Mouse (Mus musculus) liver, adult 2 months (tissue): ENCODE results near the gene Cd44. TPM values are rescaled to one million over a fixed set of nuclear protein-coding genes. Genes with fewer than 3 reads are reported as not detected.

ENCODE experiments used
- DNase-seq: peaks from one replicate; pipeline ENCODE4 v3.0.0-alpha.2; 2011; ENCODE audit warnings: low read depth, low spot score; ENCODE audit errors: extremely low read depth
- H3K27ac ChIP-seq: fragments of 200-500 bp; replicated peaks from 2 replicates; pipeline ENCODE4 v1.5.1; 2012; ENCODE audit warnings: low read depth, mild to moderate bottlenecking, control low read depth, inconsistent platforms, low read length; ENCODE audit not compliant: insufficient read depth
- H3K27me3 ChIP-seq: fragments of 200-500 bp; 2 replicates; pipeline ENCODE4 v1.6.1; 2012; ENCODE audit warnings: mild to moderate bottlenecking, moderate library complexity, low read length, inconsistent platforms; ENCODE audit not compliant: control insufficient read depth, insufficient read depth
- H3K36me3 ChIP-seq: fragments of 200-500 bp; 2 replicates; pipeline ENCODE4 v1.6.1; 2012; ENCODE audit warnings: low read length, inconsistent platforms; ENCODE audit not compliant: control insufficient read depth, insufficient read depth
- H3K4me1 ChIP-seq: fragments of 200-500 bp; 2 replicates; pipeline ENCODE4 v1.6.1; 2011; ENCODE audit warnings: low read length; ENCODE audit not compliant: control insufficient read depth, insufficient read depth
- H3K4me3 ChIP-seq: fragments of 200-500 bp; 2 replicates; pipeline ENCODE4 v1.5.1; 2011; ENCODE audit warnings: low read depth, mild to moderate bottlenecking, control low read depth, low read length, moderate library complexity; ENCODE audit not compliant: insufficient read depth
- H3K79me2 ChIP-seq: fragments of 200-500 bp; 2 replicates; pipeline ENCODE4 v1.6.1; 2012; ENCODE audit warnings: inconsistent platforms, mild to moderate bottlenecking, low read length, moderate library complexity; ENCODE audit not compliant: control insufficient read depth, insufficient read depth
- H3K9ac ChIP-seq: fragments of 200-500 bp; 2 replicates; pipeline ENCODE4 v1.6.1; 2012; ENCODE audit warnings: low read depth, mild to moderate bottlenecking, control low read depth, inconsistent platforms, low read length
- CTCF ChIP-seq: fragments of 200-500 bp; IDR thresholded peaks from 2 replicates; pipeline ENCODE4 v1.5.1; 2011; ENCODE audit warnings: low read depth, low read length, control low read depth
- POLR2A ChIP-seq: fragments of 200-500 bp; IDR thresholded peaks from 2 replicates; pipeline ENCODE4 v1.6.1; 2011; ENCODE audit warnings: low read length, control low read depth; ENCODE audit not compliant: insufficient read depth; ENCODE audit errors: extremely low read depth
- WGBS: fragments of 180-500 bp; shearing (Covaris S2); methylation state at CpG from one replicate; pipeline ENCODE4 v1.1.7; 2018; 5-methylcytosine and 5-hydroxymethylcytosine counted together
- polyA plus RNA-seq: library from polyadenylated mRNA; depleted of rRNA; stranded (reverse); fragments of >200 nt; gene quantifications from 2 replicates; pipeline ENCODE4 v1.2.3, GENCODE M21; 2012; rRNA removed
- total RNA-seq: library from RNA; depleted of rRNA; stranded (reverse); fragments of >200 nt; gene quantifications from 2 replicates; pipeline ENCODE4 v1.2.3, GENCODE M21; 2014; rRNA removed

Cd44 gene
- total and polyA plus RNA-seq, 2 experiments, result 2.2 to 3.3 TPM

GRCm38 (mm10) chr2:102763176-102763575 lies 138.3 kb downstream of the Cd44 start:
- no peak overlapping the region for H3K9ac ChIP-seq
- peaks cover 9% of the 10 kb centered on the region for H3K4me1 ChIP-seq
- no peaks in the 10 kb centered on the region for H3K36me3 ChIP-seq
- H3K79me2 ChIP-seq, result no peaks in the 10 kb centered on the region
- peak; percentile 80 for DNase-seq
- no peak overlapping the region for H3K4me3 ChIP-seq
- WGBS, result 27% methylated on average over 3 of the region's 3 CpGs
- no peak for TF ChIP-seq CTCF
- no peak for TF ChIP-seq POLR2A
- no peaks in the 10 kb centered on the region for H3K27me3 ChIP-seq
- H3K27ac ChIP-seq, result no peak overlapping the region

Other genes starting within 250 kb of the Cd44 start
- gene Slc1a2, start 243.0 kb downstream of the Cd44 start, total RNA-seq, result 112 and 167 TPM in 2 replicates
- 89.4 and 97.7 TPM in 2 replicates for gene Slc1a2, start 243.0 kb downstream of the Cd44 start, polyA plus RNA-seq
- gene Pdhx, start 171.8 kb upstream of the Cd44 start, total RNA-seq, result 16.9 and 24.0 TPM in 2 replicates
- gene Pdhx, start 171.8 kb upstream of the Cd44 start, polyA plus RNA-seq, result 18.4 and 19.2 TPM in 2 replicates
- 22.5 and 30.3 TPM in 2 replicates for gene Apip, start 172.0 kb upstream of the Cd44 start, total RNA-seq
- gene Apip, start 172.0 kb upstream of the Cd44 start, polyA plus RNA-seq, result 12.5 and 13.6 TPM in 2 replicates